Mouse (Mus musculus): ENCODE measurements around the gene Rbl1.
"Not testable (repeated sequence)": the region's sequence is repeated elsewhere in the genome, so short reads cannot be mapped to it uniquely, and the experiment has no call there.

Gene Rbl1

GRCm38 (mm10) chr2:157170166-157170565 lies 34.2 kb downstream of the Rbl1 start:
- DNase-seq = no peak

DNA sequence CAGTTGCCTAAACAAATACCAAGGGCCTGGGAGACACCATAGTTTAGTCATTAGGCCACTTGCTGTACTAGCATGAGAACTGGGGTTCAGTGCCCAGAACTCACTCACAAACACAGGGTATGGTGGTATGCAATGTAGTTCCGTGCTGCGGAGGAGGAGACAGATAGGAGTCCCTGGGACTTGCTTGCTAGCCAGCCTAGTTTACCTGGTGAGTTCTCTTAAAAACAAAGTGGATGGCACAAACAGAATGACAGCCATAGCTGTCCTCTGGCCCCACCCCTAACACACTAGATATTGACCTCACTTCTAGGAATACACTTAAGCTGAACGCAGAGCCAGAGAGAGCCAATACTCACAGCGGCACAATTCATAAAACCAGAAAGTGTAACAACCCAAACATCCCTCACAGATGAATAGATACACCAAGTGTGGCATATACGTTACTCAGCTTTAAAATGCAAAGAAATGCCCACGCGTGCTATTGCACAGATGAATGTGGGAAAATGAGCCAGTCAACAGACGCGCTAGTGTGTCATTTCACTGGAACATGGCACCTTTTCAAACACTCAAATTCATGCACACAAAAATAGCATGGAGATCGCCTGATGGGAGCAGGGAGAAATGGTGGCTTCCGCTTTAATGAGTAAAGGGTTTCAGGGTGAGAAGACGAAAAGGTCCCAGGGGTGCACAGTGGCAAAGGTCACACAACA lies 37.8 kb downstream of the Rbl1 start:
- DNase-seq = no peak

DNA sequence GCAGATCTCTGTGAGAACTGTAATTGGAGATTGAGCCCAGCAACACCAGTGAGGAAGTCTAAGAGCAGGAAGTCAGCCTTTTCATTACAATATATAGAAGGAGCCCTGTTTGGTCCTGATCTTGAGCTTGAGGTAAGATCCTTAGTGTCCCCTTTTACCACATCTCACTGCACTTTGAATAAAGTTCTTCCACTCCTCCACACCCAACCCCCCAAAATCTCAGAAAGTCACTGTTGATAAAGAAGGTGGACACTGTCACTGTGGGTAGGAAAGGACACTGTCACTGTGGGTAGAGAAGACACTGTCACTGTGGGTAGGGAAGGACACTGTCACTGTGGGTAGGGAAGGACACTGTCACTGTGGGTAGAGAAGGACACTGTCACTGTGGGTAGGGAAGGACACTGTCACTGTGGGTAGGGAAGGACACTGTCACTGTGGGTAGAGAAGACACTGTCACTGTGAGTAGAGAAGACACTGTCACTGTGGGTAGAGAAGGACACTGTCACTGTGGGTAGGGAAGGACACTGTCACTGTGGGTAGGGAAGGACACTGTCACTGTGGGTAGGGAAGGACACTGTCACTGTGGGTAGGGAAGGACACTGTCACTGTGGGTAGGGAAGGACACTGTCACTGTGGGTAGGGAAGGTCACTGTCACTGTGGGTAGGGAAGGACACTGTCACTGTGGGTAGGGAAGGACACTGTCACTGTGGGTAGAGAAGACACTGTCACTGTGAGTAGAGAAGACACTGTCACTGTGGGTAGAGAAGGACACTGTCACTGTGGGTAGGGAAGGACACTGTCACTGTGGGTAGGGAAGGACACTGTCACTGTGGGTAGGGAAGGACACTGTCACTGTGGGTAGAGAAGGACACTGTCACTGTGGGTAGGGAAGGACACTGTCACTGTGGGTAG lies 38.8 kb downstream of the Rbl1 start:
- not testable (repeated sequence) for DNase-seq

DNA sequence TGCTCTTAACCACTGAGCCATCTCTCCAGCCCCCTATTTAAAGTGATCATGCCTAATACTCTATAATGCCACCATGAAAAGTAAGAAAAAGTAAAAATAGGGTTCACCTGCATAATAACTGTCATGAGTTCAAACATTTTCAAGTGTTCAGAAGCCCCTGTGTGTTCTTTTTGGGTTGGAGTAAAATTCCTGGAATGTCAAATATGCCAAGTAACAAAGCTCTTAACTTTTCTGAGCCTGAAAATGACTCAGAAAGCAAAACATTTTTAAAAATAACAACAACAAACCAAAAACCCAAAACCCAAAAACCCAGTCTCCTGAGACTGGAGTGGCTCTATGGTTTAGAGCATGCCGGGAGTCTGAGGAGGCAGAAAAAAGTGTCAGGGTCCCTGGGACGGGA lies 40.2 kb downstream of the Rbl1 start:
- DNase-seq = no peak

DNA sequence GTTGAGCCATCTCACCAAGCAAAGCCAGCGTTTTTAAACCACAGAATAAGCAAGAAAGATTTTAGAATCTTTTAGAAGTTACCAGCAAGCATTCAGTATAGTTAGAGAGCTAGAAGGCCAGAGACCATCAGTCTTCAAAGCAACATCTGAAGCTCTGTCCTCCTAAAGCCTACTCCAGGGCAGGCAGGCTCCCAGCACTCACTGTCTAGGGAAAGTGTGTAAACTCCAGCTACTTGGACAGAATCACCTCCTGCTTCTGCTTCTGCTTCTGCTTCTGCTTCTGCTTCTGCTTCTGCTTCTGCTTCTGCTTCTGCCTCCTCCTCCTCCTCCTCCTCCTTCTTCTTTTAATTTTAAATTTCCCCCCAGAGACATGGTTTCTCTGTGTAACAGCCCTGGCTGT lies 48.3 kb downstream of the Rbl1 start:
- DNase-seq = no peak

DNA sequence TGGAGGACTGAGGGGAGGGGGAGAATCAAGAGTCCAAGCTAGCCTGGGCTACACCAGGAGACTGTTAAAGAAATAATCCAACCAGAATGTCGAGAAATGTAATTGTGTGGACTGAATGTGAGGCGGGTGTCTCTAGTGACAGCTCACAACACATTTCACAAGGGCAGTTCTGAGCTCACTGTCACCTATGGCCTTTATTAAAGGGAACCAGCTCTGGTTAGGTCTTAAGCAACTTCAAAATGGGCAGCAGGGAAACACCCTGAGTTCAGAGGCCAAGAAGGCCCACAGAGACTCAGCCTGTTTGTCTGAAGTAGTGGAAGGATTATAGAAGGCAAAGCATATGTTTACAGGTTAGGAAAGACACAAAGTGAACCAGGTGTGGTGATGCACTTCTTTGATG lies 51.1 kb downstream of the Rbl1 start:
- no peak for DNase-seq

DNA sequence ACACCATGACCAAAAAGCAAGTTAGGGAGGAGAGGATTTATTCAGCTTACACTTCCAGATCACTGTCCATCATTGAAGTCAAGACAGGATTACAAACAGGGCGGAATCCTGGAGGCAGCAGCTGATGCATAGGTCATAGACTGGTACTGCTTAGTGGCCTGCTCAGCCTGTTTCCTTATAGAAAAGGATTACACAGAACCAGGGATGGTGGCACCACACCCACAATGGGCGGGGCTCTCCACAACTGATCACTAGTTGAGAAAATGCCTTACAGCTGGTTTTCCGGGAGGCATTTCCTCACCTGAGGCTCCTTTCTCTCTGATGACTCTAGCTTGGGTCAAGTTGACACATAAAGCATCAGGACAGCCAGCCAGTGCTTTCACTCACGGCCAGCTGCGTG lies 55.9 kb downstream of the Rbl1 start:
- no peak for DNase-seq

- no peak for DNase-seq
Measured at GRCm38 (mm10) chr2:157147397-157148020, 56.8 kb downstream of the Rbl1 start.

DNA sequence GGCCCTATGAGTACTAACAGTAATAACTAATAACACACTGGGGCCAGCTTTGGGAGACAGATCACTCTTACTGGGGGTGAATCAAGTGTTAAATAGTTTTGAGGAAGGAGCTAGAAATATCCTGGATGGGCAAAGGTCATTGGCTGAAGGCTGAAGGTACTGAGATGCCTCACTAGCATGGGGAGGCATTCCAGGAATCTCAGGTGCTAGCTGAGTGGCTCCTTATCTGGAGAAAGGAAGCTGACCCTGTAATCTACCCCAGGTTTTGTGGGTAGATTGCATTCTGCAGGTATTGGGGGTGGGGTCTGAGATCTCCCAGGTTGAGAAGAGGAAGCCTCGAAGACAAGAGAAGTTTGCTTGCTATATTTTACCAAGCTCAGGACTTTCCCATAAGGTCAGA lies 59.2 kb downstream of the Rbl1 start:
- DNase-seq = no peak

GRCm38 (mm10) chr2:157144132-157144531 lies 60.2 kb downstream of the Rbl1 start:
- no peak for DNase-seq

- DNase-seq = no peak
Measured at GRCm38 (mm10) chr2:157141962-157142361, 62.4 kb downstream of the Rbl1 start.

DNA sequence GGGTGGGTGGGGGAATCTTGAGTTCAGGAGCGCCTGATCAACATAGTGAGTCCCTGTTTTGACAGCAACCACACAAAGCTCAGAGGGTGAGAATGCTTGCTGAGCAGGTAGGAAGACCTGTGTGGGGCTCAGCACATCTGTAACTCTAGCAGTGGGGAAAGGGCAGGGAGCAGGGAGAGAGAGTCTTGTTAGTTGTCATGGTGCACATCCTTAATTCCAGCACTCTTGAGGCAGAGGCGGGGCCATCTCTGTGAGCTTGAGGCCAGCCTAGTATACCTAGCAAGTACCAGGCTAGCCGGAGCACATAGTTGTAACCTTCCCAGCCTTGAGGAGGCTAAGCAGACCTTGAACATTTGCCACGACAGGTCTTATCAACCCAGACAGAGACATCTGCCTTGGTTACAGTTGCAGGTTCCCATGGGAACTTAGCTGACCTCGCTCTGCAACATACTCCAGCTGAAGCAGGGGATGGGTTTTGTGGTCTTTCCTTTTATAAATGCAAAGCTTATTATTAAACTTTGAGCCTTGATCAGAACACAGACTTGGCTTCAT lies 65.0 kb downstream of the Rbl1 start:
- no peak for DNase-seq

GRCm38 (mm10) chr2:157138808-157139207 lies 65.5 kb downstream of the Rbl1 start:
- DNase-seq = no peak

DNA sequence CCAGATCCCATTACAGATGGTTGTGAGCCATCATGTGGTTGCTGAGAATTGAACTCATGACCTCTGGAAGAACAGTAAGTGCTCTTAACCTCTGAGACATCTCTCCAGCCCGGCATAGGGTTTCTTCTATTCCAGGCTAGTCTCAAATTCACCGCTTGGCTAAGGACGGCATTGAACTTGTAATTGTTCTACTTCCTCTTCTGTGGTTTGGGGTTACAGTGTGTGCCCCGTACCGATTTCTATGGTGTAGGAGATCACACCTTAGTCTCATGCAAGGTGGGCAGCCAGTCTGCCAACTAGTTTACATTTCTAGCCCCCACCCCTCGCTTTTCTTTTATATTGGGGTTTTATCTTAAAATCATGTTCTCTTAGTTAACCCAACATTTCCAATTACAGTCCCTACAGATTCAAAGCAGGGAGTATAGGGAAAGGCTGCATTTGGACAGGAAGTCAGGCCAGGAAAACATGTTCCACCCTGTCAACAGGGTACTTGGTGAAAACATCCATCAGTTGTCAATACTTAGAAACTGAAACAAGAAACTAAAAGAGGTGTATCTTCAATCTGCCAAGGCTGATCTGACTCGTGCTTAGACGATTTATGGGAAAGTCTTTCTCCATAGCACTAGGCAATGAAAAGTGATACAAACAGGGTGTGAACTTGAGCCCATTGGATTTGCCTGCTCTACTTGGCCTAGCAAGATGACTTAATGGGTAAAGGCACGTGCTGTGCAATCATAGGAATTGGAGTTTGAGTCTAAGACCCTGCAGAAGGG lies 66.2 kb downstream of the Rbl1 start:
- DNase-seq = no peak

DNA sequence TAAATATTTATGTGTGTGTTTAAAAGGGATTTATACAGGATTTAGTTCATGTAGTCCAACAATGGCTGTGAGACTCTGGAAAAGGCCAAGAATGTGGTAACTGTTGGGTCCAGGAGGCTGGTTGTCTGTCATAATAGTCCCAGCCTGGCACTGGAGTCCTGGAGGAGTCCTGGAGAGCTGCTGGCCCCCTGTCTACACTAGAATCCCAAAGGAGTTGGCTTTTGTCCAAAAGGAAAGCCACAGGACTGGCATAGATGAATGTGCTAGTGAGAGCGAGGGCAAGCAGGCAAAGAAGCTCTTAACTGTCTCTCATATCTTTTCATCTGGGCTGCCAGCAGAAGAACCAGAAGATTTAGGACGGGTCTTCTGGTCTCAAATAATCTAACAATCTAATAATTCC lies 67.7 kb downstream of the Rbl1 start:
- no peak for DNase-seq

GRCm38 (mm10) chr2:157136176-157136575 lies 68.2 kb downstream of the Rbl1 start:
- no peak for DNase-seq

DNA sequence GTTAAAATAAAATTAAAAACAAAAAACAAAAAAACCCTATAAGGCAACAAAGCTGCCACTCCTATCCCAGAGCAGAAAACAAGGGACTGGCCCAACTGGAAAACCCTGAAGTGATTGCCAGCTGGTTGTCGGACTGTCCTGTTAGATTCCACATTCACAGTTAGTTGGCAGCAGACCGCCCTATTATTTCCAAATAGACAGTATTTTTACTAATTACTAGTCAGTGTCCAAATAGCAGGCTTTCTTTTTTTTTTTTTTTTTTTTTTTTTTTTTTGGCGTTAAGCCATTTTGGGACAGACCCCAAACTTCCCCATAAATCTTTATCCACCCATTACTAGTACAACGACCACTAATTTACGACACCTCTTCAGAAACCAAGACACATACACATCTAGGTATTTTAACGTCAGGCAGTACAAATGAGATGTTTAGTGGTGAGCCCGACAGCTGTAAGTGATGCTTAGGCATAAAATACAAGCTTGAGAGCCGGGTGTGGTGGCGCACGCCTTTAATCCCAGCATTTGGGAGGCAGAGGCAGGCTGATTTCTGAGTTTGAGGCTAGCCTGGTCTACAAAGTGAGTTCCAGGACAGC lies 68.7 kb downstream of the Rbl1 start:
- no peak for DNase-seq

DNA sequence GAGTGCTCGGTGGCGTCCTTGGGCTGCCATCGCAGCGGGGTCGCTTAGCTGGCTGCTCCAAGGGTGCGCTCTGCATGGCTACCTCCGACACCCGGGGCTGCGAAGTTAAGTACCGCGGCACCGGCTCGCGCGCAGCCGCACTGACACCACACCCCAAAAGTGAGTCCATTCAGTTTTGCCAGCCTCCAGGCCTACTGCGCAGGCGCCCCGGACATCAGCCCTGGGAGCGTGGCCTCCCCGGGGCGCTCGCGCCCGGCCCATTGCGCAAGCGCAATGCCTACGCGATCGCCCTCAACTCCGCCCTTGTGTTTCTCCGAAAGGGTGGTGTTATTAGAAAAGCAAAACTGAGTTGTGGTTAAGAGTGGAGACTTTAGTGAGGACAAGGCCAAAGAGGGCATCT lies 69.3 kb downstream of the Rbl1 start, which contains the start of gene Samhd1:
Samhd1 (minus strand) TSS at position 252 of the 400 bp plus-strand sequence.
- peak; percentile 94 for DNase-seq

GRCm38 (mm10) chr2:157134479-157134931 lies 69.8 kb downstream of the Rbl1 start:
- no peak for DNase-seq

DNA sequence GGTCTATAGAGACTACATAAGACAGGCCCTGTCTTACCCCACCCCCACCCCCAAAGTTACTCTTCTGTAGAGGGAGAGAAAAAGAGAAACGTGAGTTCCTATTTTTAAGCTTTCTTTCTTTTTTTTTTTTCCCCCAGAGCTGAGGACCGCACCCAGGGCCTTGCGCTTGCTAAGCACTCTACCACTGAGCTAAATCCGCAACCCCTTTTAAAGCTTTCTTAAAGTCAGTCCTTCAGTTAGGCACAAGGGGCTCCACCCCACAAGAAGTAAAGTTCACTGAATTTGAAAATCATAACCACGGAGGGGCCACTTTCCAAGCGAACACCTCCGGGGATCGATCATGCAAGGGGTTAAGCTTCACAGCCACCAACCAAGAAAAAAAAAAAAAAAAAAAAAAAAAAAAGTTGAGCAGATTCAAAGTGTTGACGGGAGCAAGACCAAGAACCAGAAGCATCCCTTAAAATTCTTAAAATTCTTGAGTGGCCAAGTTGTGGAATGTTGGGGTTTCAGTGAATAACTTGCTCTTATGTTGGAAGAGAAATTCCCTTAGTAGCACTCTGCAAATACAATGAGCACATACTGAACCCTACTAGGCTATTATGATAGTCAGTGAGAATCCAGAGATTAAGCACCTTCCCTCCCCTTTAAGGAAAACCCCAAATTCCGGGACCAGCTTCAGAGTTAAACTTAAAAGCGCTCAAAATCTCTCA lies 70.4 kb downstream of the Rbl1 start:
- no peak for DNase-seq
